Mouse (Mus musculus): ENCODE measurements around the gene Rtn1.

Gene Rtn1

DNA sequence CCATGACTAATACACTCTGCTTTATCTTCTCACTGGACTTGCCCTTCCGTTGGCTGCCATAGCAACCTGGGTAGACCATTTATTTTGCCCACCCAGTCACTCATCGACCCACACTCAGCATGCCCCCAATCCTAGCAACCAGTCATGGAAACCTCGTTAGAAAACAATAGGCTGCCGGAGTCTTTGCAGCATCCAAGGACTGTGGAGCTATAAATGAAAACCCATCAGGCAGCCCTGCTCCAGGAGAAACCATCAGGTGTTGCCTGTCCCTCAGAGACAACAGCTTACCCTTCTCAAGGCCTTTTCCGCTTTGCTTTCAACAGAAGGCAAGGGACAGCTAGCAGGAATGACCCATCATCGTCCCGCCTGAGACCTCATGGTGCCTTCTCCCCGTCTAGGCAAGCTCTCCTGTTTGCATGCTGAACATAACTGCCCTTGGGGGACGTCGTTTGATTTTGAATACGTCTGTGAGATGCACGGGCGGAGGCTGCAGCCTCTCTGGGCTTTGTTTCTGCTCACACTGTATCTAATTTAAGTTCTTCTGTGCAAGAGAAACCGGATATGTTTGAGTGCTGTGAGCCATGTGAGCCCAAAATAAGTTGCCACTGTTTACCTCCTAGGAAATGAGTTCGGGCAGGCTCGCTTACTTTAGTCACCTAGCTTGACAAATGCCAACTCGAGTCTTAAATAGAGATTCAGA is 34.8 kb downstream of the Rtn1 start:
- no peak for DNase-seq

DNA sequence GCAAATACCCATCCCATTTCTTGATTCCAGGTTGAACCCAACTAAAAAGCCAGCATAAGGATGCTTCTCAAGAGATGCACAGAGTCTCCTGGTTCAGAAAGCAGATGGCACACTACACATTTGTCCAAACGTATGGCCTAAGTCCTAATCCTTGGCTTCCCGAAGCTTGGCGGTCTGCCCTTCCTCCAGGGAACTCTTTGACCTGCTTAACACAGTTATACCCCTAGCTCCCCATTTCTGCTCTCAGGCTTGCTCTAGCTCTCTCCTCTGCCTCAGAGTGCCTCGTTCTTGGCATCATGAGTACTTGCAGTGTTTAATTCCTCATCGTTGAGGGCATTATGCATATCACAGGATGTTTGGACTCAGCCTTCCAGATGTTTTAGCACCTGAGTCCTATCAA is 38.8 kb downstream of the Rtn1 start:
- no peak for DNase-seq

- no peak for DNase-seq
These were observed 42.1 kb downstream of the Rtn1 start for GRCm38 (mm10) chr12:72366763-72367162.

DNA sequence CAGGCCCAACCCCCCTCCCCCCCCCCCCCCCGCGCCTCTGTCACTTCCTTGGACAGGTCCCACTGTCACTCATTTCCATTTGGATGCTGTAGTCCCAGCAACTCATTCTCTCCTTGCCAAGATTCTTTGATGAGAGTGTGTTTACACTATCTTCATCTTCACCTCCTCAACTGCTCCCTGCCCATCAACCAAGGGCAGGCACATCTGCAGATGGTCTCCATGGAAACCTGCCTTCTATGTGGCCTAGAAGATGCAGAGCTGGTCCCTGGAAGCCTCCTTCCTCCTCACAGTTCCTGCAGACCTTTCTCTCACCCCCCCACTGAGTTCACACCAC is 42.8 kb downstream of the Rtn1 start:
- DNase-seq: no peak

DNA sequence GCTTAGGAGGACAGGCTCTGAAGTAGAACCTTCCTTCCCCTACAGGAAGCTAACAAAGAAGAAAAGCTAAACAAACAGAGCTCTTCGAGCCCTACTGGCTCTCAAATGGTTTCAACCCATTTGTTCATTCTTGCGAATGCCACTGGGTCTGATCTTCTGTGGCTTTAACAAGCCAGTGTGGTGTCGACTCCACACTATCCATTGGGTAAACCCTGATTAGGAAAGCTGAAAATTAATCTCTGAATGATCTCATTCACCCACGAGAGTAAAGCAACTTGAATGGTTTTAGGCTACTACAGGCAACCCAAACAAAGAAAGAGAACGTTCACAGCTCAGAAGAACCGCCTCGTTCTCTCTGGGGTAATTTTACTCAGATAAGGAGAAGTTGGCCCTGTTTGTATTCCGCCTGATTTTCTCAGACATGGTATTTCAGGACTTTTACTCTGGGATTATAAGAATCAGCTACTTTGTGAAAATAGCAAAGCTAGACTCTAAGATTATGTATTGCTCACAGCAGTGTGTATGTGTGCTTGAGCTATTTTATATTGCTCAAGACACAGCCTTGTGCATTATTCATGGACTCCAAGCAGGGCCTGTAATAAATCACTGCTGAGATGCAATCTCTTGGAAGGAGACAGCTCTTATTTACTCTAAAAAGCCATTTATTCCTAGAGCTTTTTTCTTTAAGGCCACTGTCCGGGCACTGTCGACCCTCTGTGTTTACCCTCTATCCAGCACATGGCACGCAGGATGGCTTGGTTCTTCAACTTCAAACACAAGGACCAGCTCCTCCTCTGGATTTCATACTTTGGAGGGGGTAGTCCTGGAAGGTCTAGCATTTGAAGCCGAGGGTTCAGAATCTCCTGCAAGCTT is 43.4 kb downstream of the Rtn1 start:
- DNase-seq: no peak

DNA sequence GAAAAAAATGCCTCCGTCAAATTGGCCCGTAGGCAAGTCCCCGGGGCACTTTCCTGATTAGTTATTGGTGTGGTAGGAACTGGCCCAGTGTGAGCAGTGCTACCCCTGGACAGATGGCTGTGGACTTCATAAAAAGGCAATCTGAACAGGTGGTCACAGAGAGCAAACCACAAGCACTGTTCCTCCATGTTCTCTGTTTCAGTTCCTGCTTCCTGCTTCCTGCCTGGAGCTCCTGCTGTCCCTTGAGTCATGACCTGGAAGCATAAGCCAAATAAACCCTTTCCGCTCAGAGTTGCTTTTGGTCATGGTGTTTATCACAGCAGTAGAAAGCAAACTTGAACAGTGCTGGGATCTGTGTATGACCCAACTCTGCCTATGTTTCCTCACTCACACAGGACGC is 44.3 kb downstream of the Rtn1 start:
- no peak for DNase-seq

DNA sequence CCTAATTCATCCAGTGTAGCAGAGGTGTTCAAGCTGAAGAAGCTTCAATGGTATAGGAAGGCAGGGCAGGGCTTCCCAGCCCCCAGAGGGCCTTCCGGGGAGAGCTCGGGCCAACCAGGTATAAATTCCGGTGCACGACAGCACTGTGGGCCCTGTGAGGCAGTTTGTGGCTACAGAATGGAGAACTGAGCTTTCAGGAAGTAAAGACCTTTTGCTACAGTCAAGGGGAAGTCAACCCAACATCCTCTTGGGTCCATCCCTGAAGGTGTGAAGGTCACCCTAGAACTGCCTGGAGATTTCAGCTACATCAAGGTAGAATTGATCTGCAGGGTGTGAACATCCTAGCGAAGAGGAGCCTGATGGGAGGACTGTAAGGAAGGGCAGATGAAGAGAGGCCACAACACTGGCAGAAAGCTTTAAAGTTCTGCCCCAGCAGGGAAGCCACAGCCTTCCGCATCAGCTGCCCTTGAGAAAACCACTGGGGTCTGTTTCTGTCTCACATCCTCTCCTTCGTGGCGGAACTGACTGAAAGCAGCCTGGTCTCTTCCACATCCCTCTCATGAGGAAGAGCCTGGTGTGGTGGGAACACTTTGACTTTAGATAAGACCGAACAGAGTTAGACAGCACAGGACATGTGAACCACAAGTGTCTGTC is 47.0 kb downstream of the Rtn1 start:
- no peak for DNase-seq

- no peak for DNase-seq
These were observed 47.8 kb downstream of the Rtn1 start for GRCm38 (mm10) chr12:72360926-72361615.

GRCm38 (mm10) chr12:72359903-72360302 is 49.0 kb downstream of the Rtn1 start:
- no peak for DNase-seq

DNA sequence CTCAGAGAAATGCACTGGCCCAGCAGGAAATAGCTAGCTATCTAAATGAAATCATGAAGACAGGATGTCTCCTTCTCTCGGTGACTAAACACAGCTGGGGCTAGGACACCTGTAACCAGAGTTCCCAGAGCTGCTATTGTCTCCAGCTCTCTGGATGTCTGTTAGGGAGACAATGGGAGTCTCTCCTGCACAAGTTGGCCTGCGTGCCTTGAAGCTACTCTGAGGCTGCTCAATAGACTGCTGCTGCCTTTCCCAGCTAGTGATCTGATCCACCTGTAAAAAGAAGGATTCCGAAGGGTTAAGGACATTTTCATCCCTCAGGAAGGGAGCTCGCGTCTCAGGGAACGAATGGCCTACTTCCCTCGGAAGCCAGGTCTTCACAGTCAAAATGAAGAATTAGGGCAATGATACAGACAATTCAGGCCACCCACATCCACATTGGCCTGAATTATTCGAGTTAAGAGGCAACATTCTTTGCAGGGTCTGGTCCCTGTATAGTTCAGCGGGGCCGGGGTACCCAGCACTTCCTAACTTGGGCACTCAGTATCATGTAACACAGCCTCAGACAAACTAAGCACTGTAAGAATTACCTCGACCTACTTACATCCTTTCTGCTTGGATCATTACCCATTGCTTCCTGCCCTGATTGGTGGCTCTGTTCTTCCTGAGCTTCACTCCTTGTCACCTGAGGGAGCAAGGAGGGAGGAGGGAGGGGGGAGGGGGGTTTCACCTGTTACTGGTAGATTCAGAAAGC is 51.0 kb downstream of the Rtn1 start:
- DNase-seq: no peak

GRCm38 (mm10) chr12:72354241-72354640 is 54.6 kb downstream of the Rtn1 start:
- no peak for DNase-seq

GRCm38 (mm10) chr12:72353506-72353905 is 55.3 kb downstream of the Rtn1 start:
- no peak for DNase-seq

DNA sequence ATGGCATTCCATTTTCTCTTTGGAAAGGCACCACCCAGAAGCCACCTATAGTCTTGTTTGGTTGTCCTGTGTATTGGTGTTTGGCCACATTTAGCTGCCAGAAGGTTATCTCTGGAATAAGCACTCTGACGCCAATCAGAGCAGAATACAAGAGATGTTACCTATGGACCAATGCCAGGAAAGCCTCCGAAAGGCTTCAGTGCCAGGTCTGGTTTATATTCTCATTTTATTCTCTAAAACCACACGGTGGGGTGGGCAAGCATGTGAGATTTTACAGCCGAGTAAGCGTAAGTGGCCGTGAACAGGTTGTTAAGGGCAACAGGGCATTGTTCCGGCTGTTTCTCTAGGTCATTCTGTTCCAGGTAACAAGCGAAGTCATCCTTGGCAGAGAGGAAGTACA is 60.3 kb downstream of the Rtn1 start:
- DNase-seq: no peak

GRCm38 (mm10) chr12:72347184-72347583 is 61.7 kb downstream of the Rtn1 start:
- no peak for DNase-seq

DNA sequence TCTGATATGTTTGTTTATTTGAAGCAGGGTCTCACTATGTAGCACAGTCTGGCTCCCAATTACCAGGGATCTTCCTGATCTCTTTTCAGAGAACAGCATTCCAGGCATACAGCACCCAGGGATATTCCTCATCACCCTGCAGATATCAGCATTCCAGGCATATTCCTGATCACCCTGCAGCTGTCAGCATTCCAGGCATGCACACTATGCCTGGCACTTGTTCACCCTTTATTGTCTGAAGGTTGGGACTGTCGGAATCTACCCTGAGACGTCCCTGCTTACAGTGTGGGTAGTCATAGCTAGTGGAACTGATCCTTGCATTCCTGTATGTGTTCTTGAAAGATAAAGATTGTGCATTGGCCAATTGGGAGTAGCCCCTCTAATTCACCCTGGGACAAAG is 65.2 kb downstream of the Rtn1 start:
- DNase-seq: no peak

- no peak for DNase-seq
These were observed 72.8 kb downstream of the Rtn1 start for GRCm38 (mm10) chr12:72336009-72336408.

DNA sequence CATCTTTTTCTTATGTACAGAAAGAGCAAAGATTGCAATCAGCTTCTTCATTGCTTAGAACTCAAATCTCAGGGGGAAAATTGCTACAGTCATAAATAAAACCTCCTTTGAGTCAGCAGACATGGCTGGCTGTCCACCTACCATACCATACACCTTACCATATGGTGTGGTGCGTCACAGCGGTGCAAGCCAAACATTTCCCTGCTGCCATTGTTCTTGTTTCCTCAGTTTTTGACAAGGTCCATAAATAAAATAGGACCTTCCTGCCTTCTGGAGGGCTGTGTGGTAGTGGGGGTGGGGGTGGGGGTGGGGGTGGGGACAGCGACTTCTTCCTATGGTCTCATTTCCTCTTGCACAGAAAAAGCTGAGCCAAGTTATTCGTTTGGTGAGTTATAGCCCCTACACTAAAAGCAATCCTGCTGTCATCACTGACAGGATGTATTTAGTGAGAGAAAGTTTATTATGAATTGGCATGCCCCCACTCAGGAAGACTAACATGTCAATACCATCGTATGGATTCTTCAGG is 76.3 kb downstream of the Rtn1 start:
- no peak for DNase-seq

DNA sequence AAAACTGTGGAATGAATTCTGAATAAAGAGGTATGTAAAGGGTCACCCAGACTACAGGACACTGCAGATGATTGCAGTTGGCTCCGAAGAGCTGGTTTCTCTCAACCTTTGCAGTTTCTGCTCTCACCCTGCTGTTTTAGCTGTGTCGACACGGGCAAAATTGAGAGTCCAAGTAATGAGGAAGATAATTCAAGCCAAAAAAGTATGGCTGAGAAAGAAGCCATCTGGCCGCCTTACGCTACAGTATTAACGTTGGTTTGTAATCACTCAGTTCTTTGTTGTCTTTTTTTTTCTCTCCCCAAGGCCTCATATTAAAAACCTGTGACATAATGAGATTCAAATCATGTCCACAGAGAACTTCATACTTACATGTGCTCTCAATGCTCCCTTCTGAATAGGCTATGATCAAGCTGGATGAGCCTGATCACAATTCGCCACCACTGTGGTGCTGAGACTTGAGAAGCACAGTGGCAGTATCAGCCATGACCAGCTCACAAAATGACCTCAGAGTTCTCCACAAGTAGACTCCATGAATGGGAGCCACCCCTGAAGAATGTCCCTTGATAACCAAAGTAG is 76.9 kb downstream of the Rtn1 start:
- DNase-seq: no peak

DNA sequence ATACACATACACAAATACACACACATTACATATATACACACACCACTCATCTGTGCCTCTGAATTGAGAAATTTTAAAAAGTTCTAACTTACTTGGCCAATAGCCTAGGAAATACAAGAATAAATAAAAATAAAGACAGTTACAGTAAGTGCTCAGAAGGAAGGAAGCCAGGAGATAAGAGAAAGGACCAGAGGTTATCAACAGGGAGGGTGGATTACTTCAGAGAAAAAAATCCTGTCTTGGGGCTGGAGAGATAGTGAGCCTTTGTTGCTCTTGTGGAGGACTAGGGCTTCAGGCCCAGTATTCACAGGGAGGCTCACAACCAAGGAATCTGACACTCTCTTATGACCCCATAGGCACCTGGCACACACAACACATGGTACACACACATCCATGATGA is 82.8 kb downstream of the Rtn1 start:
- no peak for DNase-seq

DNA sequence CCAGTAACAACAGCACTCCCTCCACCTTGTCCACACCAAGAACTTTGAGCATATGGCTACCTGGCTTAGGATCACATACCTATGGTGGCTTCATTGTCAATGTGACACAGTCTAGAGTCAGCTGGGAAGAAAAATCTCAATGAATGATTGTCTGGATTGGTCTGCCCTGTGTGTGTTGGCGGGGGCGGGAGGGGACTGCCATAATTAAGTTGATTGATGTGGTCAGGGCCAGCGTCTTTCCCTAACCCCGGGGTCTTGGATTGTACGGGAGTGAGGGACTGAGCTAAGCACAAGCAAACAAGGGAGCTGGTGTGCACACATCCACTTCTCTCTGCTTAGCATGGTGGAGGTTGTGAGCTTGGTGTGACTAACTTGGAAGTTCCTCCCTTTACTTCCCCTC is 83.8 kb downstream of the Rtn1 start:
- no peak for DNase-seq

GRCm38 (mm10) chr12:72324210-72324871 is 84.5 kb downstream of the Rtn1 start:
- DNase-seq: no peak

Data from kidney, postnatal 25 days (tissue).